Mouse (Mus musculus) adrenal gland, postnatal 10 days (tissue): Measurements from ENCODE around the gene Magi2. TPM values are rescaled to one million over a fixed set of nuclear protein-coding genes. Genes with fewer than 3 reads are reported as not detected.

Experiments
- DNase-seq: peaks from one replicate; pipeline ENCODE4 v3.0.0; 2021; ENCODE audit warnings: mixed read lengths
- total RNA-seq, 2 experiments: library from RNA; stranded (reverse); gene quantifications; 2 replicates each; pipeline ENCODE4 v1.2.3; 2021

The Magi2 gene
- total RNA-seq, 2 experiments from 2014 or later: 4.7 to 6.1 TPM

DNA sequence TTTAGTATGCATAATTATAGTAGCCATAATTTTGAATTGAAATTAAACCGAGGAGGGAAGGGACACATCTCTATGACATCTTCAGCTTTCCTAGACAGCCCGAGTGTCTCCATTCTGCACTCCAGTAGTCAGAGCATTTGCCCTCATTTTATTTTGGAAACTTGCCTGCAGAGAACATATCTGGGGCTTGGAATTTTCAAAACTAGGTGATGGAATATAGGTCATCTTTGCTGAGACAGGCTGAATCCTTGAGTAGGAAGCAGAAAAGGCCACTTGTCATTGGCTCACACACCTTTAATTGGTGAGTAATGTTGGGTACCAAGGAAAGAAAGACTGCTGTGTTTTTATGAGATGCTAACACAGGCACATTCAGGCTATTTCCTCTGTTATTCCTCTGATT lies 724.3 kb downstream of the Magi2 start:
- DNase-seq: no peak

- DNase-seq: no peak
Observed at GRCm38 (mm10) chr5:19964113-19964512, 737.3 kb downstream of the Magi2 start.

GRCm38 (mm10) chr5:19972736-19973135 lies 745.9 kb downstream of the Magi2 start:
- no peak for DNase-seq

DNA sequence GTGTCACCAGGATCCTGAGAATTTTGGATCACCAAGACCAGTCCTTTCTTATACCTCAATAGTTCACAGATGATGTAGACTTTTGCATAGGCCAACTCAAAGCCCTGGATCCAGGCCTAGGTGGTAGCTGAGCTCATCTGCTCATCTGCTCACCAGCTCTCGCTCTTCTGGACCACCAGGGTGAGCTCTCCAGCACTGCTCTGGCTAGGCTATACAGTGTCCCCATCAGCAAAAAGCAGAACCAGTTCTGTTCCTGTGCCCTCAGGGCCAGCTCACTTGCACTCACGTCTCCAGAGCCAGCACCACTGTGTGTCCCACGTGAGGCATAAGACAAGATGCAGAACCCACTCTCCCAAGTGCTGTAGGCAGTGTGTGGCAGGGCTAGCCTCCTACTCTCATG lies 747.0 kb downstream of the Magi2 start:
- no peak for DNase-seq

DNA sequence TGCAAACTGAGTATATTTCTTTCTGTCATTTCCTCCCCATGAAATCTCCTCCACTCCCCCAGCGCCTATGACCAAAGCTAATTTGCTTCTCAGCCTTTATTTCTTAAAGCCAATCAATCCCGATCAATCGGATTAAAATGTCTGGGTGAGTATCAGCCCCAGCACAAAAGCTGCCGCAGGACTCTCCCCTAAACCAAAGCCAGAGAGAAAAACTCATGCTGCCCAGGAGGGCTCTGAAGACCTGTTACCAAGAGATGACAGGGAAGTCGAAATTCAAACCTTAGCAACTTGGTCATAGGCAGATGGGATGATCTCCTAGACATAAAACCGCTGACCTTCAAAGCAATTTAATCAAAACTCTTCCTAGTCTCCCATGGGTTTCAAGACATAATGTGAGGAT lies 754.7 kb downstream of the Magi2 start:
- DNase-seq: no peak

DNA sequence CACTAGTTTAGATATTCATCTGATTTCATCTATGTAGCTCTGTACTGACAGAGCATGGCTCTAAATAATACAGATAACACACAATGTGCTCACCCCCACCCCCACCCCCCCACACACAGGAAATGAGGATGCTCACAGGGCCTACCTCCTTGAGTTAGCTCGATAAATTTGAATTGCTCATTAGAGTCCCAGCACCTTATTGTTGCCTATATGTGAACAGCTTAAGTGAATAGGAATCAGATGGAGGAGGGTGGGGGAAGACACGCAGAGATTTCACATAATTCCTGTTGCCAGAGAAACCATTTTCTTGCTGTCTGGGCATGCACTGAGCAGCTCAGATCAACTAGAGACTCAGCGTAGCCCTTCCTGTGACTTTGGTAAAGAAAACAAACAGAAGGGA lies 755.2 kb downstream of the Magi2 start:
- no peak for DNase-seq

- DNase-seq: no peak
Observed at GRCm38 (mm10) chr5:19999486-19999885, 772.6 kb downstream of the Magi2 start.

GRCm38 (mm10) chr5:19999912-20000311 lies 773.1 kb downstream of the Magi2 start:
- DNase-seq: no peak

GRCm38 (mm10) chr5:20006616-20007015 lies 779.8 kb downstream of the Magi2 start:
- DNase-seq: no peak

GRCm38 (mm10) chr5:20007246-20007645 lies 780.4 kb downstream of the Magi2 start:
- no peak for DNase-seq

- no peak for DNase-seq
Observed at GRCm38 (mm10) chr5:20010210-20010609, 783.4 kb downstream of the Magi2 start.

DNA sequence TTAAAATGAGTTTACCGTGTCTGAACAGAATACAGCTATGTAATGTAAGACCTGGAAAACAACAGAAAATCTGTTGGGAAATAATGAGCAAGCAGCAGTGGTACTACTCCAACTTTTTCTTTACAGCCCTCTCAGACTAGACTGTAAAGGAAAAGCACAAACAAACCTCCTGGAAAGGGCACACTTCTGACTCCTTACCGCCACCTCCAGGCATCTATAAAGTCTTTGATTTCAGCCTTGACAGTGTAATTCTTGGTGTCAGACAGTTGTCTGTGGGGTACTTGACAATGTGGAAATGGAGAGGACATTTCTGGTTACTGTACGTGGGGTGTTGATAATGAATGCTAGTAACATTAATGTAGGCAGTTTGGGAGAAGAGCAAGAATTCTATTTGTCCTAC lies 791.2 kb downstream of the Magi2 start:
- DNase-seq: no peak

GRCm38 (mm10) chr5:20046649-20047048 lies 819.8 kb downstream of the Magi2 start:
- DNase-seq: no peak

GRCm38 (mm10) chr5:20048386-20048785 lies 821.5 kb downstream of the Magi2 start:
- no peak for DNase-seq

- DNase-seq: no peak
Observed at GRCm38 (mm10) chr5:20050284-20050683, 823.4 kb downstream of the Magi2 start.

DNA sequence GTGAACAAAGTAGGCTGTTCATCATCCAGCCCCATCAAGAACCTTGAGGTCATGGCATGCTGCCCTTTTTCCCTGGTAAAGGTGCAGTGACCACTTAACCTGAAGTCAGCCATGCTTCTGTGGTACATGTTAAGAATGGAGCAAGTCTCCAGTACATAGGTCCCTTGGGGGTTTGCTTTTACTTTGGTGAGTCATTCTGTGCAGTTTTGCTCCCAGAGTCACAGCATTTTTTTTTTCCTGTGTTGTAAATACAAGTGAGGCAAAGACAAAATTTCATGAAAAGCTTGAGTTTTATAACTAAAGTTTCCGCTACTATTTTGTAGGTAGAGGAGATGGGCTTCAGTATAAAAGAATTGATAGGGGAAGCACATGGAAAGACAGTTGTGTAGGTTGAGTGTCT lies 828.2 kb downstream of the Magi2 start:
- no peak for DNase-seq

DNA sequence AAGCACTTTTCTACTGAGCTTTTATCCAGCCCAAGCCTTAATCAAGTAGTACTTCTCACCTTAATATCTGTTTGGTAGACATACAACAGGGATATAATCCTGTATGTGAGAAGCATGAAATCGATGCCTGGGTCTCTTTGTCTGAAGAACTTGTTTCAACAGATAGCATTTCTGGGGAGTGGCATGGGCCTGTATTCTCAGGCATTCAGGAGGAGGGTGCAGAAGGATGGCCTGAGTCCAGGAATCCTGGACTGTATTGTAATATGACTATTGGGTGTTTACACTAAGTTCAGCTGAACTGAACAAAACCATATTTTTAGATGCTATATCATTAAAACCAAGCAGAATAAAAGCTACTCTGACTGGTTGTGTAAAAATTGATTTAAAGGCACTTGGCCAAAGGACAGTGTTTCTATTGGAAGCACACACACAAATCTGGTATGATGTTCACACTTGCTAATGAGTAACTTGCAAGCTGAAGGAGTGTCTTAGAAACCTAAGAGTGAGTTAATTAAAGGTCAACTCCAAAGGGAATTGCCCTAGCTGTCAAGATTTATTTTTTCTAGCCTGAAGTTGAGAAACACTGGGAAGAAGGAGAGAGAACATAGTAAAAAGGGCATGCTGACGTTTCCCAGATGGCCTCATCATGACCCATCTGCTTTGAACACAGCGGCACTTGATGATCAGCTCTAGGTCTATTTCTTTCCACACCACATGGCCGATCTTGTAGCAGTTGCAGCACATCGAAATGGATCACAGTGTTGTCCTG lies 829.4 kb downstream of the Magi2 start:
- no peak for DNase-seq

DNA sequence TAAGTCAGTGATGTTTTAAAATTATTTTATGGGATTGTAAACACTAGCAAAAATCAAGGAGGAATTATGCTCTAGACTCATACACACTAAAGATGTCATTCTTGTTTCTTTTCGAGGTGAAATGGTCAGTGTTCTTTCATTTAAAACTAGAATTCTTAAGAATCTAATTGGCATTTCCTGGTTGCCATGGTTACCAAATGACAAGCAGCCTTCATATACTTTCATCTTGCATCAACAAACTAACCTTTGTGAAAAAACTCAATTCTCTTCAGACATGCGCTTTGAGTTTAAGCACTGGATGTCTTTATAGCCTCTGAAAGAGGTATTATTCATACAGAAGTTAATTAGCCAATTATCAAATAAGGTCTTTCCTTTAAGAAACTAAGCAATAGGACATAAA lies 830.0 kb downstream of the Magi2 start:
- DNase-seq: no peak

DNA sequence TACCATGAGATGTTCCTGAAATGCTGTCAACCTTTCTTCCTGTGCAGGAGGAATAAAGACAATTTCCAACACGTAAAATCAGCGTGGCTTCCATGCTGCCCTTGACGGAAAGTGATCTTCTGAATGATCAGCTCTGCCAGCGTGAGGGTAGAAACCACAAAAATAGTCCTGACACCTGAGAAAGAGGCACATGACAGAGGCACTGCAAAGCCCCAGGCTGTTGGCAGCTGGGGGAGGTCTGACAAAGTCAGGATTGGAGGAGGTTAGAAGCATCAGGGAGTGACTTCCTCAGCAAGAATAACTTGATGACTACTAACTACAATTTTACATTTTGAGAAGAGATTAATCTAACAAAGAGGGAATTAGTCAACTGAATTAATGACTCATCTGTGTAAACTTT lies 835.2 kb downstream of the Magi2 start:
- no peak for DNase-seq

GRCm38 (mm10) chr5:20065081-20065480 lies 838.2 kb downstream of the Magi2 start:
- DNase-seq: no peak

DNA sequence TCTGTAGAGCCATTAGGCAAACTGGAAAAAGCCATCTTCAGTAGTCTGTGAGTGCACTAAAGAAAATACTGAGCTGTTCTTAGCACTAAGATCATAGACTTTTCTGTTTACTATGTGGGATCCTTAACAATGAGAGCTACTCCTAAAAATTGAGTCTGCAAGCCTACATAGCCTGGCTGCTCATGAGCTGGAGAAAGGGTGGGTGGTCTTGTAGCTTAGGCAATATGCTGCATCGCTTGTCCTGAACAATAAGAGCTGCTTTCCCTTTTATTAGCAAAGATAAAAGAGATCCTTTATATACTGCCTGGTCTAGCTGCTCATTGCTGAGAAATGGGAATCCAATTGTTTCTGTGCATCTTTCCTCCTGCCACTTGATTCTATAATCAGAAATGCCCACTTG lies 841.7 kb downstream of the Magi2 start:
- DNase-seq: no peak

GRCm38 (mm10) chr5:20068921-20069486 lies 842.2 kb downstream of the Magi2 start:
- DNase-seq: no peak

DNA sequence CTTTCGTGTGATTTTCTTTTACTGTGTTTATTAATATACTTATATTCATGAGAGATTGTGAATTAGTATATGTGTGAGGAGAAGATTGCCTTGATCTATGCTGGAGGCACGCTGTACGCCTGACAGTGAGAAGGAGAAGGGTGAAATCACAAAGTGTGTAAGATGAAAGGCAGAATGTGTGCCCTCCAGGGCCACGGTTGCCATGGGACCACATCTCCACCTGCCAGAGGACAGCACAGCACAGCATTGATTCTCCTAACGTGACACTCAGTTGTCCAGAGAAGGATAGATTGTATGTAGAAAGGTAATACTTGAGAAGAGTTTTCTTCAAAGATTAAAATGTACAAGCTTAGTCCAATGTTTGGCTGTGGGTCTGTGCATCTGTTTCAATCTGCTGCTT lies 847.3 kb downstream of the Magi2 start:
- DNase-seq: no peak

DNA sequence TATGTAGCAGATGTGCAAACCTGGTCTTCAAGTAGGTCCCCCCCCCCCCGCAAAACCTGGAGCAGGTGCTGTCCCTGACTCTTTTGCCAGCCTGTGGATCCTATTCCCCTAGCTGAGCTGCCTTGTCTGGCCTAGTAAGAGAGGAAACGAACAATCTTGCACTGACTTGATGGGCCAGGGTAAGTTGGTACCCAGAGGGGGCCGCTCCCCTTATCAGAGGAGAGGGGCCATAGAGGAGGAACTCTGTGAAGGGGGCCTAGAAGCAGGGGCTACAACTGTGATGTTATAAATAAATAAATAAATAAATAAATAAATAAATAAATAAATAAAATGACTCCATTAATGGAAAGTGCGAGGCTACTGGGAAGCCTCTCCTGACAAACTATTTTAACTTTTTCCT lies 848.0 kb downstream of the Magi2 start:
- DNase-seq: no peak
